In the genomic region with DNA sequence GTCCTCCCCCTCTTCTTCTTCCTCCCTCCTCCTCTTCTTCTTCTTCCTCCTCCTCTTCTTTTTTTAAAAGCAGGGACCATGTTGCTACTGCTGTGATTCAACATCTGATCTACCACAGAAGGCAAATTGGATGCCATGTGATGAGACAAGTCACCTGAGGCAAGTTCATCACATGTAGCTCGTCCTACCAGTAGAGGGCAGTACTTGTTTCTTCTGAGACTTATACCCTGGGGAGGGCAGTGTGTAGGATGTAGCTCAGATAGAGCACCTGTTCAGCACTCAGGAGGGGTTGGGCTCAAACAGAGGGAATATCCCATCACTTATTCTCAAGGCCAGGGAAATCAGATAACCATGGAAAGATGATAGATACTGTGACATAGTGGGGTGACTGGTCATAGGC, we compare ENCODE assay signal across 10 mouse cellular contexts. TPM values are rescaled to one million over a fixed set of nuclear protein-coding genes. Genes with fewer than 3 reads are reported as not detected.
DNase-seq lines count a peak whose midpoint lies in the region; ATAC-seq lines count a peak whose summit lies in the region.
"Had no signal": no experiment of that assay in that cellular context is flagged by ENCODE, and none has a peak within 500 bp of the region (broad histone marks: within the 10 kb centered on the region; RNA-seq: fewer than 3 reads in every experiment).

No protein-coding gene starts in this region.

- 20% methylated on average over 1 of the region's 1 CpGs for WGBS in liver, embryonic 12.5 days (ENCODE audit: insufficient replicate concordance)

- H3K27me3 ChIP-seq in liver, embryonic 12.5 days (replicated peaks): no peaks in the 10 kb centered on the region
- H3K27me3 ChIP-seq: embryonic facial prominence, embryonic 12.5 days; hindbrain, embryonic 13.5 days had no signal

- H3K9ac ChIP-seq in liver, embryonic 12.5 days: no peak overlapping the region
- H3K9ac ChIP-seq: embryonic facial prominence, embryonic 12.5 days; hindbrain, embryonic 13.5 days had no signal

- H3K4me2 ChIP-seq in liver, embryonic 12.5 days: no peak overlapping the region
- H3K4me2 ChIP-seq: embryonic facial prominence, embryonic 12.5 days; hindbrain, embryonic 13.5 days had no signal

- peak; percentile 16 for DNase-seq in adrenal gland, adult 2 months
- DNase-seq in adrenal gland, postnatal 25 days: no peak
- no peak for DNase-seq in liver
- peak; percentile 5 to 33 for DNase-seq in adrenal gland, postnatal 36 days
- peak; percentile 20 for DNase-seq in lung, postnatal 25 days (ENCODE audit: low spot score)
- no peak for DNase-seq in frontal cortex, postnatal 10 days (ENCODE audit: low spot score in 2 of 2)

- no peak overlapping the region for H3K27ac ChIP-seq in liver, embryonic 12.5 days
- H3K27ac ChIP-seq: embryonic facial prominence, embryonic 12.5 days; hindbrain, embryonic 13.5 days had no signal

- 0 out of 2 replicates have a peak, but pooled peaks have one; percentile 21 for ATAC-seq in liver, embryonic 12.5 days
- ATAC-seq in cerebellum, adult (ENCODE audit: insufficient number of reproducible peaks, low FRiP score, low TSS enrichment): no peak

- no peak overlapping the region for H3K4me3 ChIP-seq in liver, embryonic 12.5 days
- H3K4me3 ChIP-seq: embryonic facial prominence, embryonic 12.5 days; hindbrain, embryonic 13.5 days had no signal

- H3K9me3 ChIP-seq in liver, embryonic 12.5 days (replicated peaks): no peaks in the 10 kb centered on the region
- H3K9me3 ChIP-seq: embryonic facial prominence, embryonic 12.5 days; hindbrain, embryonic 13.5 days had no signal

- H3K4me1 ChIP-seq in liver, embryonic 12.5 days: no peaks in the 10 kb centered on the region
- H3K4me1 ChIP-seq: embryonic facial prominence, embryonic 12.5 days; hindbrain, embryonic 13.5 days had no signal

- no peaks in the 10 kb centered on the region for H3K36me3 ChIP-seq in liver, embryonic 12.5 days
- H3K36me3 ChIP-seq: embryonic facial prominence, embryonic 12.5 days; hindbrain, embryonic 13.5 days had no signal

RNA-seq across cellular contexts. Expression of a gene that starts 40.3 kb away (rescaled TPM):
- under 1 TPM; 0.20 to 0.45 TPM for total RNA-seq in adrenal gland, adult 2 months (2021)
- not detected in 2 replicates for polyA plus RNA-seq in adrenal gland, adult 2 months (2012; rRNA removed)
- 0.21 TPM in 1 of 2 replicates, not detected in the other for total RNA-seq in adrenal gland, postnatal 25 days (2021)
- not detected in 2 replicates for polyA plus RNA-seq in liver, embryonic 12.5 days (2016; fragmentation: Nextera tagmentation; extraction: Ambion mirVana)
- not detected for total RNA-seq in adrenal gland, postnatal 36 days (2021)
- polyA plus RNA-seq: embryonic facial prominence, embryonic 12.5 days; hindbrain, embryonic 13.5 days had no signal

RNA-seq across cellular contexts. Expression of a gene that starts 59.6 kb away (rescaled TPM):
- 1 to 10 TPM; 3.0 to 4.7 TPM for total RNA-seq in adrenal gland, adult 2 months (2021)
- polyA plus RNA-seq in adrenal gland, adult 2 months (2012; rRNA removed): 0.39 and 0.49 TPM in 2 replicates
- 1.4 TPM in 2 replicates for total RNA-seq in adrenal gland, postnatal 25 days (2021)
- polyA plus RNA-seq in liver, embryonic 12.5 days (2016; fragmentation: Nextera tagmentation; extraction: Ambion mirVana): 0.10 and 0.14 TPM in 2 replicates
- total RNA-seq in adrenal gland, postnatal 36 days (2021): 1 to 10 TPM; 1.9 to 2.5 TPM
- polyA plus RNA-seq: embryonic facial prominence, embryonic 12.5 days; hindbrain, embryonic 13.5 days had no signal

Comparison
In these comparisons a context has a peak if more than half of its experiments do, and no peak if none do; other contexts are left out.
1. DNase-seq: peak in adrenal gland, adult 2 months (single experiment), adrenal gland, postnatal 36 days (2 of 2) and lung, postnatal 25 days (single experiment); none in adrenal gland, postnatal 25 days (single experiment), liver (single experiment) and frontal cortex, postnatal 10 days (0 of 2).